Mouse (Mus musculus): Measurements from ENCODE around the gene Ltbp1. TPM values are rescaled to one million over a fixed set of nuclear protein-coding genes. Genes with fewer than 3 reads are reported as not detected.

The Ltbp1 gene
- polyA plus RNA-seq, 1 experiment from 2014 or later: 174 TPM

DNA sequence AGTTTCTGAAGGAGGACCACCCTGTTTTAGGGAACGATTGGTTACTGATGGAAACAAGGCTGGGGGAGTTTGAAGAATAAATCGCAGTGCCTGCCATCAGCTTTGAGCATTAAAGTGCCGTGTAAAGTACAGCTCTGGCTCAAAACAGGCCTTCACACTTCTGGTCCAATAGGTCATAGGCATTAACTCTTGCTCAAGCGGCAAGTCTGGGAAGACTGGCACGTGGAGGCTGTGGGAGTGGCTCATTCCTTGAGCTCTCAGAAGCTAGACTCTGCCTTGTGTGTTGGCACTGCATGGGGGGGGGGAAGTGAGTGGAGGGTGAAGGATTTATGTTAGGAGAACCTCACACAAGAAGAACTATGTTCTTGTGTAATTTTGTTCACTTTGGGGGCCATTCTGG is 363.2 kb downstream of the Ltbp1 start:
- DNase-seq (ENCODE audit: low read depth, low spot score) (no peak), ATAC-seq (no peak)
- no peaks in the 10 kb centered on the region for H3K27me3 ChIP-seq
- POLR2A ChIA-PET: interaction anchor here (0.6 to 0.7 kb wide), 3 partner anchors 191 to 610 kb away, joined by 3 to 6 read pairs (median 5); no protein-coding TSS in a partner anchor
- in situ Hi-C loops (cut with MboI; ENCODE audit: low pct_unique_long_range_greater_than_20kb): no loop called here
- TF ChIP-seq CTCF (IDR thresholded peaks at IDR 0.05): no peak
- CTCF ChIA-PET: no interaction called here

DNA sequence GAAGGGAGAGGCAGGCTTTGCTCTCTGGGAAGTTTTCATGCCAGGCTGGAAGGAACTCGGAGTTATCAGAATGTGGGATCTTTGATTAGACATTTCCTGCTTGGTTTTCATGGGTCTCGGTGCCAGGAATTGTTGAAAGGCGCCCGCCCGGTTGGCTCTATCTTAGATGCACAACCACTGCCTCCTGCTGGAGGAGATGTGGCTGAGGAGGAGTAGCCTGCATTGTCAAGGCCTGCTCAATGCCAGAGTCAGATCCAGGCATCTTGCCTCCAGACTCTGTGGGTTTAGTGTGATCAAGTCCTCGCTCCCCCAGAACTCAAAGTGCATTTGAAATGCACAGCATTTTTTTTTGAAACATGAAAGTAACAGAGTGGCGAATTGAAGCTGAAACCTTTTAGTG is 364.0 kb downstream of the Ltbp1 start:
- DNase-seq (ENCODE audit: low read depth, low spot score) (no peak), ATAC-seq (peak; percentile 60)
- peak; percentile 50 for TF ChIP-seq CTCF (IDR thresholded peaks at IDR 0.05)
- H3K27me3 ChIP-seq: no peaks in the 10 kb centered on the region
- in situ Hi-C loops (cut with MboI; ENCODE audit: low pct_unique_long_range_greater_than_20kb): no loop called here
- ChIA-PET POLR2A (interaction anchor here (0.7 kb wide), 1 partner anchor 261 kb away, joined by 3 read pairs; no protein-coding TSS in a partner anchor), CTCF (interaction anchor here (0.6 to 4.3 kb wide), 12 partner anchors 8 to 300 kb away, joined by 3 to 28 read pairs (median 4); no protein-coding TSS in a partner anchor)

DNA sequence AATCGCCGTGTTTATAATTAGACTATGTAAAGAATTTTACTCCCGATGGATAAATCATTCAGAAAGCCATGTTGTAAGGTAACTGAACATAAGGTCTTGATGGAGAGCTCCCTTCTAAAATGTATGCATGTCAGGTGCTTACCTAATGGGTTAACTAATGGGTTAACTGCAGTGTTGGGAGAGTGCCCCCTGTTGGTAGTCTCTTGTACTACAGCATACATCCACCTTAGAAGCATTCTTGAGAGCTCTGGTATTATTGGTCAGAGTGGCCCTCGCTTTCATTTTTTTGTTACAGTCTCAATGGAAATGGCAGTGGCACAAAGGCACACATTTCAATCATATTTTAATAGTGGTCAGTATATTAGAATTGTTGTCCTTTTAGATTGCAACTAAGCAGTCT is 364.8 kb downstream of the Ltbp1 start:
- peak; percentile 68 for TF ChIP-seq CTCF (IDR thresholded peaks at IDR 0.05)
- ChIA-PET CTCF (interaction anchor here (0.6 to 4.3 kb wide), 16 partner anchors 8 to 301 kb away, joined by 3 to 28 read pairs (median 4); no protein-coding TSS in a partner anchor), POLR2A (interaction anchor here (0.7 kb wide), 1 partner anchor 282 kb away, joined by 5 read pairs; no protein-coding TSS in a partner anchor)
- DNase-seq (ENCODE audit: low read depth, low spot score): no peak
- no peak for ATAC-seq
- no peaks in the 10 kb centered on the region for H3K27me3 ChIP-seq
- in situ Hi-C loops (cut with MboI; ENCODE audit: low pct_unique_long_range_greater_than_20kb): loop anchor here (5.0 to 10.0 kb wide), 3 partner anchors 162 to 555 kb away; no protein-coding TSS in a partner anchor

DNA sequence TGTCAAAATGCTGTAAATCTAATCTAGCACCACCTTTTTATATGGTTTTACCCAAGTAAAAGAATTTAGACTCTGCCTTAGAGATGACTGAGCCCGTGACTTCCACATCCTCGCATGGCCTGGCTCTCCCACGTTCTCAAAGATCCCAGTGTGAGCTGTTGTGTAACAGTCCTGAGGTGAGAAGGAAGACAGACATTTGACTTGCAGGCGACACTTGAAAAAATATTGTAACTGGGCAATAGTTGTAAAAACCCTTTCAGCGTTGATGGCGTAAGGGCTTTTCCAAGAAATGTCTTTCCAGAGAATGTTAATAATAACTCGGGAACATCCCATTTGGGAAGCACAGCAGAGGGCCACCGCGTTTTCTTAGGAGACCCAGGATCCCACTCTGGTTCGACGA is 366.3 kb downstream of the Ltbp1 start:
- in situ Hi-C loops (cut with MboI; ENCODE audit: low pct_unique_long_range_greater_than_20kb): loop anchor here (5.0 to 10.0 kb wide), 3 partner anchors 161 to 557 kb away; no protein-coding TSS in a partner anchor
- TF ChIP-seq CTCF (IDR thresholded peaks at IDR 0.05): no peak
- no peak for DNase-seq (ENCODE audit: low read depth, low spot score)
- ChIA-PET POLR2A (no interaction called here), CTCF (interaction anchor here (0.8 to 4.3 kb wide), 8 partner anchors 9 to 559 kb away, joined by 3 to 28 read pairs (median 9); no protein-coding TSS in a partner anchor)
- no peaks in the 10 kb centered on the region for H3K27me3 ChIP-seq
- ATAC-seq: no peak

DNA sequence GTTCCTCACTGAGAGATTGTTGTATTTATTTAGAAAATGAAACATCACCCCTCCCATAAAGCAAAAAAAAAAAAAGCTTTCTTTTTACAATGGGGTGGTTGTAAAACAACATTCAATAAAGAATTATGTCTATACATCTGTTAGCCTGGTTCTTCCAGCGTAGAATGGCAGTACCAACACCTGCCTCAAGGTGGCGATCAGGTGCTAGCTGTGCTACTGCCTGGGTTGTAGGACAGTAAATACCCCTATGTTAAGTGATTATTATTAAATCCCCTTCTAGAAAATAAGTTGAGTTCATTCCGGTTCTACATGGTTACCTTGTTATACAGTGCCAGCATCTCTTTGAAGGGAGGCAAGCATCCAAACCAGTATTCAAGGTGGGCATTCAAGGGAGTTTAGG is 367.0 kb downstream of the Ltbp1 start:
- TF ChIP-seq CTCF (IDR thresholded peaks at IDR 0.05): peak; percentile 85
- H3K27me3 ChIP-seq: no peaks in the 10 kb centered on the region
- DNase-seq (ENCODE audit: low read depth, low spot score): no peak
- no peak for ATAC-seq
- in situ Hi-C loops (cut with MboI; ENCODE audit: low pct_unique_long_range_greater_than_20kb): loop anchor here (5.0 to 10.0 kb wide), 3 partner anchors 160 to 558 kb away; no protein-coding TSS in a partner anchor
- ChIA-PET CTCF (interaction anchor here (0.8 to 4.3 kb wide), 11 partner anchors 8 to 560 kb away, joined by 3 to 28 read pairs (median 5); no protein-coding TSS in a partner anchor), POLR2A (interaction anchor here (0.6 to 0.7 kb wide), 2 partner anchors 63 to 303 kb away, joined by 3 to 4 read pairs; no protein-coding TSS in a partner anchor)

DNA sequence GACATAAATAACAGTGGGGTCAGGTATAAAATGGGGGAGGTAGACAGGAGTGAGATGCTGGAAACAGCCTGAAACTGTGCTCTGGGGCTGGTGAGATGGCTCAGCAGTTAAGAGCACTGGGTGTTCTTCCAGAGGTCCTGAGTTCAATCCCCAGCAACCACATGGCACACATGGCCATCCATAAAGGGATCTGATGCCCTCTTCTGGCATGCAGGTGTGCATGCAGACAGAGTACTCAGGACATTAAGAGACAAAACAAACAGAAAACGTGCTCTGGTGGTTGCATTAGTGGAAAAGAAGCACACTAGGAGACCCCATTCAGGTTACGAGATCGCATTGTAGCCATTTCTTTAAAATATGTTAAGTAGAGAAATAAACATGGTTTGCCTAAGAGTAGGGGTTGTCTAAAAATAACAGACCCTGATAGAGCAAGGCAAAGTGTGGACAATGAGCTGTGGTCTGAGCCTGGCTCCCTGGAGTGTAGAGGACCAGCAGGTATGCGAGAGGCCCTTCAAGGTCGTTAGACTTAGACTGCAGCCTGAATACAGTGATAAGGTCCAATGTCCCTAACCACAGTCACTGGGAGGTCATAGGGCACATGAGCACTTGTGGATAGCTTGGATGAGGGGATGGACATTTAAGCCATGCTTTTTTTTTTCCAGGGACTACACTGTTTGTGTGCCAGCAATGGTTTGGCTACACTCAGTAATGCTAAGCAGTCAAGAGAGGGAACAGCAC is 369.1 kb downstream of the Ltbp1 start:
- ChIA-PET CTCF (no interaction called here), POLR2A (no interaction called here)
- in situ Hi-C loops (cut with MboI; ENCODE audit: low pct_unique_long_range_greater_than_20kb): loop anchor here (5.0 to 10.0 kb wide), 3 partner anchors 158 to 560 kb away; no protein-coding TSS in a partner anchor
- peak; percentile 62 for TF ChIP-seq CTCF (IDR thresholded peaks at IDR 0.05)
- H3K27me3 ChIP-seq: no peaks in the 10 kb centered on the region
- no peak for ATAC-seq
- no peak for DNase-seq (ENCODE audit: low read depth, low spot score)

DNA sequence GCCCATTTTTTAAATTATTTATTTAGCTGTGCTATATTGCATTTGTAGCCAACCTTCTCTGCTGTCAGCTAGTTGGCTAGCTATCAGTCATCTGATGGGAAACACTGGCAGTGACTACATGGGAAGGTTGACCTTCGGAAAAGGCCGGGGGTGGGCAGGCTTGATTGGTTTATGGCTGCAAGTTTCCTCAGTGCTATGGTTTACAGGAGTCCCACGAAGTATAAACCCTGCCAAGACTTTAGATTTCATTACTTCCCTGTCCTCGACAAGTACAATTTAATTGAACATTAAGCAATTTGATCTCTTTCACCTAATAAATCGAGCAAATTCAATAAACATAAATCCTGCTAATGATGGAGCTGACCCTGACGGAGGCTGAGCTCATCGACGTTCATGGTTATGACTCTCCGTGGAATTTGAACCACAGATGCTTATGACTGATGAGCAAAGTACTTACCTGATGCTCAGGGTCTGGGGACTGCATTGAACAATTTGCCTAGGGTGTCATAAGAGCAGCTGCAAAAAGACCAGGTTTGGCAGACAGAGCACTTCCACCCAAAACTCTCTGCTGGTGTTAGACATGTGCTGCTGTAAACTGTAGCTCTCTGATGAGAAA is 373.0 kb downstream of the Ltbp1 start:
- ATAC-seq: no peak
- POLR2A ChIA-PET: no interaction called here
- in situ Hi-C loops (cut with MboI; ENCODE audit: low pct_unique_long_range_greater_than_20kb): loop anchor here (10.0 kb wide), 1 partner anchor 564 kb away; no protein-coding TSS in a partner anchor
- CTCF ChIA-PET: interaction anchor here (1.2 to 1.8 kb wide), 3 partner anchors 8 to 11 kb away, joined by 3 to 11 read pairs (median 4); no protein-coding TSS in a partner anchor
- no peaks in the 10 kb centered on the region for H3K27me3 ChIP-seq
- no peak for DNase-seq (ENCODE audit: low read depth, low spot score)
- no peak for TF ChIP-seq CTCF (IDR thresholded peaks at IDR 0.05)

DNA sequence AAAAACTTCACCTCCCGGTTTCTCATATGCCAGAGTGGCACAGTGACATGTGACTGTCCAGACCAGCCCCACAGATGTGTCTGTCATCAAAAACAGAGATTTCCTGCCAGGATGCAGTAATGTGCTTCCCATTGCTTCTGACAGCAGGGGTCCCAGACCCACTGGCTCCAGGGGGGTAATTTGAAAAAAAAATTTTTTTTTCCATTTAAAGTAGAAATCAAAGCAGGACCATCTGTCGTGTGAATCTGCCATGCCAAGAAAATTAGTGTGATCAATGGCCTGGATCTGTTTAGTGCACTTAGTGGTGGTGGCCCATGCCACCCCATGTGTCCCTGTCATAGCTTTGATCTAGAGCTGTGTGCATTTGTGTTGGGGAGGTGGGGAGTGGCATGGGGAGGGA is 374.8 kb downstream of the Ltbp1 start:
- TF ChIP-seq CTCF (IDR thresholded peaks at IDR 0.05): no peak
- ChIA-PET POLR2A (no interaction called here), CTCF (interaction anchor here (0.8 to 1.8 kb wide), 4 partner anchors 8 to 292 kb away, joined by 3 to 11 read pairs (median 8); no protein-coding TSS in a partner anchor)
- in situ Hi-C loops (cut with MboI; ENCODE audit: low pct_unique_long_range_greater_than_20kb): no loop called here
- DNase-seq (ENCODE audit: low read depth, low spot score): no peak
- no peak for ATAC-seq
- no peaks in the 10 kb centered on the region for H3K27me3 ChIP-seq

DNA sequence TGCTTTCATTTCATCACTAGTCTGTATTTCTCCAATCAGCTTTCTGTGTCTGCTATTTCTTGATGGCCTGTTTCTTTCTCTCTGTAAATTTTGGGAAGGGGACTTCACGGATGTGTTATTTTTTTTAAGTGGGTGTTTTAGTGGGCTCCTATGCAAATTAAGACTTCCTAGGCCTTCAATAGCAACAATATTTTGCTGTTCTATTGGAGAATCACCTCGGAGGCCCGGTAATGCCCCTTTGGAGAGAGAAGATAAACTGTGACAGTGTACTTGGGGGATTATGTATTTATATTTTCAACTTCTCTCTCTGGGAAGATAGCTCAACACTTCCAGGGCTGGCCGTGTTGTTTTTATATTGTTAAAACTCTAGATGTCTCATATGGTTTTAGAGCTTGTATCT is 383.0 kb downstream of the Ltbp1 start:
- ATAC-seq (no peak), DNase-seq (ENCODE audit: low read depth, low spot score) (no peak)
- peak; percentile 25 for TF ChIP-seq CTCF (IDR thresholded peaks at IDR 0.05)
- in situ Hi-C loops (cut with MboI; ENCODE audit: low pct_unique_long_range_greater_than_20kb): no loop called here
- CTCF ChIA-PET: interaction anchor here (0.8 to 2.2 kb wide), 5 partner anchors 10 to 45 kb away, joined by 3 to 9 read pairs (median 4); no protein-coding TSS in a partner anchor
- POLR2A ChIA-PET: no interaction called here
- H3K27me3 ChIP-seq: no peaks in the 10 kb centered on the region

DNA sequence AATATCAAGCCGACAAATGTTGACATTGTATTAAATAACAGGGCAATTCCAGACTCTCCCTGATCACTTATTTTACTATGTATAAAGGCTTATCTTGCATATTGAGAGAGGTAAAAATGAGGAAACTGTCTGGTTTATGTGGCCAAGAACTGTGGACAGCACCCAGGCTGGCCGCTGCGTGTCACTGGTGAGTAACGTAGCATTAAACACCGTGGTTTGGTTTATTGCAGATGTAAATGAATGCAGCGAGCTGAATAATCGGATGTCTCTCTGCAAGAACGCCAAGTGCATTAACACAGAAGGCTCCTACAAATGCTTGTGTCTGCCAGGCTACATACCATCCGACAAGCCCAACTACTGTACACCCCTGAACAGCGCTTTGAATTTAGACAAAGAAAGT is 384.8 kb downstream of the Ltbp1 start:
- no peaks in the 10 kb centered on the region for H3K27me3 ChIP-seq
- no peak for ATAC-seq
- TF ChIP-seq CTCF (IDR thresholded peaks at IDR 0.05): no peak
- POLR2A ChIA-PET: no interaction called here
- in situ Hi-C loops (cut with MboI; ENCODE audit: low pct_unique_long_range_greater_than_20kb): no loop called here
- DNase-seq (ENCODE audit: low read depth, low spot score): no peak
- CTCF ChIA-PET: interaction anchor here (1.2 to 1.6 kb wide), 2 partner anchors 18 to 20 kb away, joined by 3 to 4 read pairs; no protein-coding TSS in a partner anchor

All from Patski (cell line).